Mouse (Mus musculus): ENCODE measurements around the gene Taf8.

- no peak for TF ChIP-seq CTCF (IDR thresholded peaks at IDR 0.05; ENCODE audit: insufficient read depth, low read depth, low read length)
- TF ChIP-seq POLR2A (IDR thresholded peaks at IDR 0.05; ENCODE audit: insufficient read depth, low read depth, low read length), result no peak
Observed at GRCm38 (mm10) chr17:47505566-47505965, 3.5 kb upstream of the Taf8 start.

Measured in olfactory bulb, adult 2 months (tissue).